Mouse (Mus musculus): Measurements from ENCODE around the gene Gm20422. TPM values are rescaled to one million over a fixed set of nuclear protein-coding genes. Genes with fewer than 3 reads are reported as not detected.
A peak's percentile ranks its signal among the peaks of the same experiment; 100 is the strongest.

The Gm20422 gene
- polyA plus RNA-seq (2015; fragmentation: Nextera tagmentation; extraction: Ambion mirVana), result 0.50 and 0.59 TPM in 2 replicates

GRCm38 (mm10) chr8:69774503-69775148, at the start of gene Gm20422:
Gene Gm20422, minus strand, starts transcription at chr8:69774886.
- Histone ChIP-seq H3K9me3 (no peaks in the 10 kb centered on the region), H3K4me1 (peaks cover 9% of the 10 kb centered on the region; the same call in 1 of the 2 replicates), H3K36me3 (peaks cover 9% of the 10 kb centered on the region; the same call in 1 of the 2 replicates), H3K4me2 (peak within 1 kb of the TSS; percentile 63), H3K4me3 (peak within 1 kb of the TSS; percentile 90), H3K9ac (peak within 1 kb of the TSS; percentile 98), H3K27me3 (no peaks in the 10 kb centered on the region), H3K27ac (peak within 1 kb of the TSS; percentile 100)
- ATAC-seq (ENCODE audit: borderline replicate concordance, extremely low read depth, low FRiP score, low TSS enrichment), result peak; percentile 100
- under 1% methylated on average over 37 of the region's 41 CpGs for WGBS

DNA sequence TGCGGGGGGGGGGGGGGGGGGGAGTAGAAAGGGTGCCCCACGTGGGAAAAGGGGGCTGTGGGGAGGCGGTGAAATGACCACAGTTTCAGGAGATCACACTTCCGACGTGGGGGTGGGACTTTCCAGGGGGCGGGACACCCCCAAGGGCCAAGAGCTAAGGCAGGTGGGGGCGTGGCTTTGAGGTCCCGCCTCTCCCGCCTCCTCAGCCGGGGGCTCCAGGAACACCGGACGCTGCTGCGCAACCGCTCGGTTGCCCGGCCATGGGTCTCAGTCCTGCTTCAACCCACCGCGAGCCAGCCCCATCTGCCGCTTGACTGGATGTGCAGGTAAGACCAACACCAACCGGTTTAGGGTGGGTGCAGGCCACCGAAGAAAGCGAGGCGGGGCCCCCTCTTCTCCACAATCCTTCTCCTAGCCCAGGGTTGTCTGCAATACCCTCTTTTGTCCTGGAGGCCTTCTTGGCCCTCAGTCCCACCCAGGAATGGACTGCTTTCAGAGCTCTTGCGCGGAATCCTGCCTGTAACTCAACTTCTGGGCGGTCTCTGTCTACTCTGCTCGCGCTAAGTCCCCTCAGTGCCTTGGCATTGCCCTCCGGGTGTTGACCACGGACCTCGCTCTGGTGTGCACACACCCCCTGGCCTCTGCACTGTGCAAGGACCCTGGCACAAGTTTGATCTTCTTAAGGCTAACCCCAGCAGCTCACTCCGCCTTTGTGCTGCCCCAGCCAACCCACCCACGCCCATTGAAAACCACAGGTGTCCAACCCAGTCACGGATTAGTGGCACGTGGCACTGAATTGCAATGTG, 47.9 kb upstream of the Gm20422 start, which contains the start of gene Lpar2:
Gene Lpar2, plus strand, starts transcription at position 44 of the 806 bp plus-strand sequence.
- WGBS, result 3% methylated on average over 32 of the region's 35 CpGs

GRCm38 (mm10) chr8:69821971-69822385, 47.3 kb upstream of the Gm20422 start:
- ATAC-seq (ENCODE audit: borderline replicate concordance, extremely low read depth, low FRiP score, low TSS enrichment), result peak; percentile 13; the same call in 1 of the 2 replicates
- Histone ChIP-seq H3K4me2 (peak overlapping the region; percentile 91), H3K4me1 (peaks cover 12% of the 10 kb centered on the region), H3K4me3 (peak overlapping the region; percentile 58), H3K27ac (peak overlapping the region; percentile 70; the same call in 1 of the 2 replicates), H3K27me3 (no peaks in the 10 kb centered on the region), H3K9ac (peak overlapping the region; percentile 52), H3K36me3 (peaks cover 2% of the 10 kb centered on the region; the same call in 1 of the 2 replicates), H3K9me3 (no peaks in the 10 kb centered on the region)
- WGBS, result 1% methylated on average over 15 of the region's 22 CpGs

More for the DNA sequence above, 47.9 kb upstream of the Gm20422 start, which contains the start of gene Lpar2:
- Histone ChIP-seq H3K36me3 (peaks cover 2% of the 10 kb centered on the region; the same call in 1 of the 2 replicates), H3K27me3 (no peaks in the 10 kb centered on the region), H3K9ac (peak within 1 kb of the TSS; percentile 52), H3K4me1 (peaks cover 12% of the 10 kb centered on the region), H3K27ac (peak within 1 kb of the TSS; percentile 70), H3K9me3 (no peaks in the 10 kb centered on the region), H3K4me3 (peak within 1 kb of the TSS; percentile 58), H3K4me2 (peak within 1 kb of the TSS; percentile 91)
- peak; percentile 81 for ATAC-seq (ENCODE audit: borderline replicate concordance, extremely low read depth, low FRiP score, low TSS enrichment)

DNA sequence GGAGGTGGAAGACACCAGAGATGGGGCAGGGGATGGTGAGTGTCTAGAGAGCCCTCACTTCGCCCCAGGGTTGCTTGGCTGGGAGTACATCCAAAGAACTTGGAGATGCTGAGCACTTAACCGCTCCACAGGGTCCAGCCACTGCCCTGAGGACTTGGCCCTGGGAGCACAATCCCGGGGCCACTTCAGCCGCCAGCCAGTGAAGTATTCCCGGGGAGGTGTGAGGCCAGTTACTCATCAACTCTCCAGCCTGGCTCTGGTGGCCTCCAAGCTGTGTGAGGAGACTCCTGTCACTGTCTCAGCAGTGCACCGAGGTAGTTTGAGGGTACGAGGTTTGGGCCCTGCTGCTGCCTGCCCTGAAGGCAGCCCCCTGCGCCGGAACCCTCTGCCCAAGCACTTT, 45.8 kb upstream of the Gm20422 start:
- no peak overlapping the region for H3K27ac ChIP-seq
- peaks cover 12% of the 10 kb centered on the region for H3K4me1 ChIP-seq
- no peaks in the 10 kb centered on the region for H3K27me3 ChIP-seq
- no peak overlapping the region for H3K9ac ChIP-seq
- ATAC-seq (ENCODE audit: borderline replicate concordance, extremely low read depth, low FRiP score, low TSS enrichment), result no peak
- WGBS, result 59% methylated on average over 9 of the region's 9 CpGs
- H3K4me2 ChIP-seq, result no peak overlapping the region
- peaks cover 2% of the 10 kb centered on the region; the same call in 1 of the 2 replicates for H3K36me3 ChIP-seq
- H3K4me3 ChIP-seq, result no peak overlapping the region
- no peaks in the 10 kb centered on the region for H3K9me3 ChIP-seq

DNA sequence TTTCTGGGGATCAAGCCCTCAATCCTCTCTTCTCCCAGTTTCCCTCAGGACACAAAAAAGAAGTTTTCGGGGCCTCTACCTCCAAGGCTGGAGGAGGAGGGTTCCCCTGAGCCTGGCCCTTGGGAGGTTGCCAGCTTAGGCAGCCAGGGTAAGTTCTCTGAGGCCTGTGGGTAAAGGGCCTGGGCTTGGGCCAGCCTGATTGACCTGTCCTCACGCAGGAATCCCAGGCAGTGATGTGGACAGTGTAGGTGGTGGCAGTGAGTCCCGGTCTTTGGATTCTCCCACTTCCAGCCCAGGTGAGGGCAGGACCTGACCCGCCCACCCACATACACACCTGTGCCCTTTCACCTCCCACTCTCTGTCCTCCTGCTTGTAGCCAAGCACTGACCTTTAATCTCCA, 40.7 kb upstream of the Gm20422 start:
- ATAC-seq (ENCODE audit: borderline replicate concordance, extremely low read depth, low FRiP score, low TSS enrichment), result no peak
- WGBS, result 94% methylated on average over 4 of the region's 4 CpGs
- H3K36me3 ChIP-seq, result no peaks in the 10 kb centered on the region

DNA sequence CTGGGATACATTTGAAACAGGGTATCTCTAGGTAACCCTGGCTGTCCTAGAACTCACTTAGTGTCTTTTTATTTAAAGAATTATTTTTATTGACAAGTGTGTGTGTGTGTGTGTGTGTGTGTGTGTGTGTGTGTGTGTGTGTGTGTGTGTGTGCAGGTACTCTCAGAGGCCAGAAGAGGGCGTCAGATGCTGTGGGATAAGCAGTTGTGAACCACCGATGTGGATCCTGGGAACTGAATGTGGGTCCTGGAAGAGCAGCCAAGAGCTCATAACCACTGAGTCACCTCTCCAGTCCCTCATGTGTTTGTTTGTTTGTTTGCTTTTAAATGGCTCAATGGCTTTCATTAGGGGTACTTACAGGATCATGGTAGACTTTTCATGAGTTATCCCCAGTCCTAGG, 40.2 kb upstream of the Gm20422 start:
- Histone ChIP-seq H3K4me2 (no peak overlapping the region), H3K4me3 (no peak overlapping the region), H3K27me3 (no peaks in the 10 kb centered on the region), H3K9me3 (no peaks in the 10 kb centered on the region), H3K36me3 (no peaks in the 10 kb centered on the region), H3K4me1 (no peaks in the 10 kb centered on the region), H3K9ac (no peak overlapping the region), H3K27ac (no peak overlapping the region)
- ATAC-seq (ENCODE audit: borderline replicate concordance, extremely low read depth, low FRiP score, low TSS enrichment), result no peak
- 81% methylated on average over 2 of the region's 2 CpGs for WGBS

More for the DNA sequence above, 40.7 kb upstream of the Gm20422 start:
- Histone ChIP-seq H3K9ac (no peak overlapping the region), H3K27me3 (no peaks in the 10 kb centered on the region), H3K4me1 (no peaks in the 10 kb centered on the region), H3K27ac (no peak overlapping the region), H3K4me2 (no peak overlapping the region), H3K4me3 (no peak overlapping the region), H3K9me3 (no peaks in the 10 kb centered on the region)

DNA sequence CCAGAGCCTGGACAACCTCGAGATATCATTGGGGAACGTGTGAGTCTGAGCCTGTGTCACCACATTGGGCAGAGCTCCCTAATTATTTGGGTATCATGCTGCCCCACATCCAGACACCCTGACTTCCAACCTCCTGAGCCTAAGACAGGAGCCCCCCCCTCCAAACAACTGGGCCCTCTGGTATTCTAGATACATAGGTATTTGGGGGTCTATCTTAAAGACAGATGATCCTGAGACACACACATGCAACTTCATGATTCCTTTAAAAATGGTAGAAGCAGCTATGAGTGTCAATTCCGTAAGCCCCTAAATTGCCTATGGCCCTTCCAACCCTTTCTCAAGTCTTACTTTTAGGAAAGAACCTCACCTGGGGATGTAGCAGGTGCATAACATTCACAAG, 35.1 kb upstream of the Gm20422 start:
- H3K9me3 ChIP-seq, result no peaks in the 10 kb centered on the region
- no peak for ATAC-seq (ENCODE audit: borderline replicate concordance, extremely low read depth, low FRiP score, low TSS enrichment)
- no peak overlapping the region for H3K4me2 ChIP-seq
- no peak overlapping the region for H3K4me3 ChIP-seq
- peaks cover 34% of the 10 kb centered on the region for H3K36me3 ChIP-seq
- no peaks in the 10 kb centered on the region for H3K27me3 ChIP-seq
- no peak overlapping the region for H3K9ac ChIP-seq
- H3K27ac ChIP-seq, result no peak overlapping the region
- WGBS, result 66% methylated on average over 3 of the region's 3 CpGs
- peaks cover 12% of the 10 kb centered on the region; the same call in 1 of the 2 replicates for H3K4me1 ChIP-seq

GRCm38 (mm10) chr8:69808864-69809403, 34.2 kb upstream of the Gm20422 start:
- Histone ChIP-seq H3K36me3 (peaks cover 41% of the 10 kb centered on the region), H3K27me3 (no peaks in the 10 kb centered on the region), H3K9me3 (no peaks in the 10 kb centered on the region), H3K4me1 (peaks cover 12% of the 10 kb centered on the region; the same call in 1 of the 2 replicates), H3K27ac (no peak overlapping the region), H3K4me3 (peak overlapping the region; percentile 48), H3K9ac (peak overlapping the region; percentile 45), H3K4me2 (peak overlapping the region; percentile 93)
- under 1% methylated on average over 23 of the region's 23 CpGs for WGBS
- no peak; the same call in none of the 2 replicates for ATAC-seq (ENCODE audit: borderline replicate concordance, extremely low read depth, low FRiP score, low TSS enrichment)

- H3K4me2 ChIP-seq, result peak within 1 kb of the TSS; percentile 93
- no peaks in the 10 kb centered on the region for H3K27me3 ChIP-seq
- 6% methylated on average over 25 of the region's 28 CpGs for whole genome bisulfite sequencing
- no peak within 1 kb of the TSS for H3K27ac ChIP-seq
- H3K9ac ChIP-seq, result peak within 1 kb of the TSS; percentile 45
- H3K36me3 ChIP-seq, result peaks cover 48% of the 10 kb centered on the region
- H3K9me3 ChIP-seq, result no peaks in the 10 kb centered on the region
- peaks cover 12% of the 10 kb centered on the region; the same call in 1 of the 2 replicates for H3K4me1 ChIP-seq
- peak; percentile 82 for ATAC-seq (ENCODE audit: borderline replicate concordance, extremely low read depth, low FRiP score, low TSS enrichment)
- H3K4me3 ChIP-seq, result peak within 1 kb of the TSS; percentile 48
Measured at GRCm38 (mm10) chr8:69808094-69808863, 33.6 kb upstream of the Gm20422 start, which contains the start of gene Gmip. Gene Gmip, plus strand, starts transcription at chr8:69808679.

GRCm38 (mm10) chr8:69807236-69807635, 32.5 kb upstream of the Gm20422 start:
- no peaks in the 10 kb centered on the region for H3K9me3 ChIP-seq
- no peak for ATAC-seq (ENCODE audit: borderline replicate concordance, extremely low read depth, low FRiP score, low TSS enrichment)
- H3K27me3 ChIP-seq, result no peaks in the 10 kb centered on the region
- H3K36me3 ChIP-seq, result peaks cover 58% of the 10 kb centered on the region
- H3K4me3 ChIP-seq, result no peak overlapping the region
- no peak overlapping the region for H3K9ac ChIP-seq
- peaks cover 12% of the 10 kb centered on the region; the same call in 1 of the 2 replicates for H3K4me1 ChIP-seq
- H3K4me2 ChIP-seq, result no peak overlapping the region
- WGBS, result 91% methylated on average over 5 of the region's 5 CpGs
- H3K27ac ChIP-seq, result no peak overlapping the region

DNA sequence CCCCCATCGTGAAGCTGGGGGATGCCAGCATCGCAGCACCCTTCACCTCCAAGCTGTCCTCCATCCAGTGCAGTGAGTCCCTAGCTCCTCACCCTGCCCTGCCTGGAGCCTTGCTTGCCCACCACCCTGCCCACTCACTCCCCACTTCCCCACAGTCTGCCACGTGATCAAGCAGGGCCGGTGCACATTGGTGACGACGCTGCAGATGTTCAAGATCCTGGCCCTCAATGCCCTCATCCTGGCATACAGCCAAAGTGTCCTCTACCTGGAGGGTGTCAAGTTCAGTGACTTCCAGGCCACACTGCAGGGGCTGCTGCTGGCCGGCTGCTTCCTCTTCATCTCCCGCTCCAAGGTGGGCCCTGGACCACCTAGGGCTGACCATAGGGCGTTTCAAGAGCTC, 30.8 kb upstream of the Gm20422 start:
- H3K4me3 ChIP-seq, result no peak overlapping the region
- peaks cover 74% of the 10 kb centered on the region for H3K36me3 ChIP-seq
- no peak overlapping the region for H3K27ac ChIP-seq
- no peak overlapping the region for H3K4me2 ChIP-seq
- H3K4me1 ChIP-seq, result peaks cover 12% of the 10 kb centered on the region; the same call in 1 of the 2 replicates
- no peak overlapping the region for H3K9ac ChIP-seq
- no peaks in the 10 kb centered on the region for H3K9me3 ChIP-seq
- WGBS, result 88% methylated on average over 9 of the region's 9 CpGs
- ATAC-seq (ENCODE audit: borderline replicate concordance, extremely low read depth, low FRiP score, low TSS enrichment), result no peak
- no peaks in the 10 kb centered on the region for H3K27me3 ChIP-seq

Data from lung, embryonic 15.5 days (tissue).